Mouse (Mus musculus) liver, postnatal 0 days (tissue): ENCODE results near the gene Stard13. TPM values are rescaled to one million over a fixed set of nuclear protein-coding genes. Genes with fewer than 3 reads are reported as not detected.

Experiments used
- ATAC-seq: fragments of 200-750 bp; cut with Nextera tagmentation; 2 replicates; pipeline ENCODE4 v1.8.0; 2017; ENCODE audit warnings: mild to moderate bottlenecking, moderate library complexity
- DNase-seq: peaks from one replicate; pipeline ENCODE4 v3.0.0-alpha.2; 2016
- H3K27ac ChIP-seq: fragments of 300-500 bp; sonication (generic); 2 replicates; pipeline ENCODE4 v1.5.1; 2014; ENCODE audit warnings: antibody characterized with exemption, moderate library complexity, mild to moderate bottlenecking, low read depth
- H3K27me3 ChIP-seq: fragments of 300-500 bp; sonication (generic); 2 replicates; pipeline ENCODE4 v1.6.1; 2014; ENCODE audit warnings: low read length, control low read depth, mixed read lengths; ENCODE audit not compliant: insufficient read depth
- H3K36me3 ChIP-seq: fragments of 300-500 bp; sonication (generic); replicated peaks from 2 replicates; pipeline ENCODE4 v1.6.1; 2014; ENCODE audit warnings: mild to moderate bottlenecking, control low read depth, low read length, moderate library complexity, mixed read lengths; ENCODE audit not compliant: insufficient read depth
- H3K4me1 ChIP-seq: fragments of 300-500 bp; sonication (generic); 2 replicates; pipeline ENCODE4 v1.6.1; 2014; ENCODE audit warnings: antibody characterized with exemption, mild to moderate bottlenecking, control low read depth; ENCODE audit not compliant: insufficient read depth
- H3K4me2 ChIP-seq: fragments of 300-500 bp; sonication (generic); 2 replicates; pipeline ENCODE4 v1.6.1; 2014; ENCODE audit warnings: low read depth, mild to moderate bottlenecking, low read length, moderate library complexity, mixed read lengths
- H3K4me3 ChIP-seq: fragments of 300-500 bp; sonication (generic); 2 replicates; pipeline ENCODE4 v1.5.1; 2014; ENCODE audit warnings: low read depth, low read length
- H3K9ac ChIP-seq: fragments of 300-500 bp; sonication (generic); replicated peaks from 2 replicates; pipeline ENCODE4 v1.6.1; 2014; ENCODE audit warnings: mild to moderate bottlenecking, moderate library complexity
- H3K9me3 ChIP-seq: fragments of 300-500 bp; sonication (generic); 2 replicates; pipeline ENCODE4 v1.6.1; 2016; ENCODE audit warnings: mild to moderate bottlenecking, control low read depth, low read length, mixed read lengths
- CTCF ChIP-seq: sonication (generic); IDR thresholded peaks from 2 replicates; pipeline ENCODE4 v1.5.1; 2016; ENCODE audit warnings: antibody characterized with exemption, low read depth
- EP300 ChIP-seq: IDR thresholded peaks from 2 replicates; pipeline ENCODE4 v1.6.1; 2016; ENCODE audit warnings: antibody characterized with exemption, low read depth, mild to moderate bottlenecking
- WGBS: fragments of 180-500 bp; shearing (Covaris S2); extraction: QIAGEN DNeasy Blood & Tissue Kit; methylation state at CpG from one replicate; pipeline ENCODE4 v1.1.7; 2014; ENCODE audit not compliant: insufficient replicate concordance; 5-methylcytosine and 5-hydroxymethylcytosine counted together
- polyA plus RNA-seq: library from polyadenylated mRNA; unstranded; fragments of >200 nt; fragmentation: Nextera tagmentation; extraction: Ambion mirVana; gene quantifications from 2 replicates; pipeline ENCODE4 v1.2.1, GENCODE M21; 2015

Stard13 gene
- polyA plus RNA-seq, 1 experiment from 2014 or later: 1.0 TPM

DNA sequence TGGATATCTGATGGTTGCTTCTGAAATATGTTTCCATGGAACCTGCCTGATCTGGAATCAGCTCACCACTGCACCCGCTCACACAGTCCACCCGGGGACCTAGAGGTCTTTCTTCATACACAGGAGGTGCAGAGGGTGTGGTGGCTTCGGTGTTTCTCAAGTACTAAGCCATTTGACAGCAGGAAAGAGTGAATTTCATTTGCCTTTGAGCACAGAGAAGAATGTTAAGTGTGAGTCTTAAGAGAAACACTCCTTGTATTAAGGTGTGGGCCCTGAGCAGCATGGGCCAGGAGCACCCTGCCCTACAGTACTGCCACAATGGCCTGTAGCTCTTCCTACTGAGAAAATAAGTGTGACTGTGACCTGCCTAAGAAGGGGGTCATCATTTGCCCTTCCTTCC is 65.4 kb downstream of the Stard13 start:
- WGBS: 90% methylated on average over 3 of the region's 3 CpGs
- H3K4me3 ChIP-seq: no peak overlapping the region
- H3K9ac ChIP-seq: no peak overlapping the region
- no peak for TF ChIP-seq CTCF
- H3K27me3 ChIP-seq: no peaks in the 10 kb centered on the region
- ATAC-seq: no peak
- no peak for DNase-seq
- peaks cover 4% of the 10 kb centered on the region; the same call in 1 of the 2 replicates for H3K4me1 ChIP-seq
- no peaks in the 10 kb centered on the region for H3K36me3 ChIP-seq
- no peak overlapping the region for H3K4me2 ChIP-seq
- no peaks in the 10 kb centered on the region for H3K9me3 ChIP-seq
- H3K27ac ChIP-seq: no peak overlapping the region

DNA sequence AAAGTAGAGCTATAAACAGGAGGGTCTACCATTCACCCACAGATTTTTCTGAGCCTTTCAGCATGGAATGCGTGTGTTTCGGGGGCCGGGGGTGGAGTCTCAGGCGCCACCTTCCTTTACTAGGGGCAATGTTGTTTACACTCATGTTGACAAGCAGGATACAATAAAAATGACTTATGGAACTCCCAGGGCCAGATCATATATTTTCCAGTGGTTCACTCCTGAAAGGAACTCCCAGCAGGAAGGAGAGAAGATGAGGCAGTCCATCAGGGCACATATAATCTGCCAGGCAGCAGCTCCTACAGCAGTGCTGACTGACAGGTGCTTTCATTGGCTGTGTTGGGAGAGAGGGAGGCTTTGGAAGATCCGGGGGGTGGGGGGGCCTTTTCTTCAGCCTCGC is 66.0 kb downstream of the Stard13 start:
- H3K36me3 ChIP-seq: no peaks in the 10 kb centered on the region
- WGBS: 71% methylated on average over 6 of the region's 6 CpGs
- TF ChIP-seq EP300 (no peak), CTCF (no peak)
- no peak overlapping the region for H3K4me3 ChIP-seq
- no peak overlapping the region for H3K27ac ChIP-seq
- DNase-seq (no peak), ATAC-seq (no peak)
- H3K4me1 ChIP-seq: peaks cover 4% of the 10 kb centered on the region; the same call in 1 of the 2 replicates
- H3K9me3 ChIP-seq: no peaks in the 10 kb centered on the region
- H3K27me3 ChIP-seq: no peaks in the 10 kb centered on the region
- H3K4me2 ChIP-seq: no peak overlapping the region
- H3K9ac ChIP-seq: no peak overlapping the region

DNA sequence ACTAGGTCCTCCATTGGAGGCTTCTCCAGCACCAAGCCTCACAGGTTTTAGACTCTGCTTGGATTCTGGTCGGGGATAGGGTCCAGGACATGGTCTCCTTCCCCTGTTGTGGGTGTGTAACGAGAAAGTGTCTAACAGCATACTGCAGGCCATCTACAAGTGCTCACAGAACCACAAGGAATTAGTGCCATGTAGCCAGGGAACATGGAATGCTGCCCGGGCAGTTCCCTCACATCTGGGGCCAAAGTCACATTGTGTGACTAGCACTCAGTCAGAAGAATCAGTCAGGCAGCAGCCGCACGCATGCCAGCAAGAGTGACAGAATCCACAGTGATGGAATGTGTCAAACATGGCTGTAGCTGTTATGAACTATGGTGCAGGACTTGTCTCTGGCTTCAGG is 67.4 kb downstream of the Stard13 start:
- H3K27ac ChIP-seq: no peak overlapping the region; the same call in 1 of the 2 replicates
- no peaks in the 10 kb centered on the region for H3K27me3 ChIP-seq
- no peak for ATAC-seq
- DNase-seq: no peak
- H3K4me1 ChIP-seq: 0 out of 2 replicates have a peak, but pooled peaks cover 4% of the 10 kb centered on the region
- no peak overlapping the region for H3K4me3 ChIP-seq
- H3K9ac ChIP-seq: no peak overlapping the region
- TF ChIP-seq CTCF: no peak
- TF ChIP-seq EP300: no peak
- H3K36me3 ChIP-seq: no peaks in the 10 kb centered on the region
- H3K9me3 ChIP-seq: no peaks in the 10 kb centered on the region
- no peak overlapping the region for H3K4me2 ChIP-seq
- WGBS: 65% methylated on average over 5 of the region's 5 CpGs

DNA sequence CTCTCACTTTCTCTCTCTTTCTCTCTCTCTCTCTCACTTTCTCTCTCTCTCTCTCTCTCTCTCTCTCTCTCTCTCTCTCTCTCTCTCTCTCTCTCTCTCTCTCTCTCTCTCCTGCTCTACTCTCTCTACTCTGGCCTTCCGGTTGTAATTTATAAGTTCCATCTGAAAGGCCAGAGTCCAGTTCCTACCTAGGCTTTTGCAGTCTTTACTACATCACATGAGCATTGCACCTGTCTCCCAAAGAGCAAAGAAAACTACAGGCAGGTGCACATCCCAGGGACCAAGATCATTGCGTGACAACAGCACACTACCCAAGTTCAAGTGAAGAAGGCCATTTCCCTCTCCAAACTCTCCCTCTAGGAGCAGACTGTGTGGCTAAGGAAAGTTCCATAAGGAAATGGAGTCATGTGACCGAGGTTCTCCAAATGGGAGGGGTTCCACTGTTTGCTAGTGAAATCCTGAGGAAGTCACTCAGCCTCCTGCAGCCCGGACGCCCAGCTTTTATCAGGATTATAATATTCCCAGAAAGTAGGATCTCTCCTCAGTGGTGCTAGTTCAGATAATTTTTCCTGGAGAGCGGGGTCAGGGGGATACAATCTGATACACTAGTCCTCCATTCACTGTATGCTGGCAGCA is 68.1 kb downstream of the Stard13 start:
- TF ChIP-seq EP300: no peak
- TF ChIP-seq CTCF: no peak
- Histone ChIP-seq H3K4me1 (0 out of 2 replicates have a peak, but pooled peaks cover 4% of the 10 kb centered on the region), H3K36me3 (no peaks in the 10 kb centered on the region), H3K27ac (no peak overlapping the region), H3K27me3 (no peaks in the 10 kb centered on the region), H3K9me3 (no peaks in the 10 kb centered on the region), H3K4me3 (no peak overlapping the region), H3K9ac (no peak overlapping the region), H3K4me2 (no peak overlapping the region)
- DNase-seq (no peak), ATAC-seq (no peak)
- 73% methylated on average over 6 of the region's 6 CpGs for WGBS

DNA sequence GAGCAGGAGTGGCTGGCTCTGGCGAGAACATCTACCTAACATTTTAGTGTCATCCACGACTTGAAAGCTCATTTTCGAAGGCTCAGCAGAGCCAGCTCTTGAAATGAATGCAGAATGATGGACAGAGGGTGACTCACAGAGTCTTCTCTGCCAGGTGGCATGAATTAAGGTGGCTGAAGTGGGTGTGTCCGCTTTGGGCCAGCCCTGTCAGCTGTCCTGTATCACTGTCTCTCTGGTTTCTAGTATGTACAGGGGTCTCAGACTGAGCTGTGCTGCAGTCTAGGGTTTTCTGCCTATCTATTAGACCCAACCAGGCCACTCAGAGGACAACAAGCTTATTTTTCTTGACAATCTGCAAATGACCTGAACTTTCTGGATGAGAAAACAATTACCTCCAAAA is 68.8 kb downstream of the Stard13 start:
- Histone ChIP-seq H3K4me3 (no peak overlapping the region), H3K27me3 (no peaks in the 10 kb centered on the region), H3K27ac (no peak overlapping the region), H3K9me3 (no peaks in the 10 kb centered on the region), H3K36me3 (no peaks in the 10 kb centered on the region), H3K4me1 (0 out of 2 replicates have a peak, but pooled peaks cover 4% of the 10 kb centered on the region), H3K4me2 (no peak overlapping the region), H3K9ac (no peak overlapping the region)
- no peak for ATAC-seq
- no peak for DNase-seq
- TF ChIP-seq EP300 (no peak), CTCF (no peak)
- 68% methylated on average over 4 of the region's 4 CpGs for WGBS

DNA sequence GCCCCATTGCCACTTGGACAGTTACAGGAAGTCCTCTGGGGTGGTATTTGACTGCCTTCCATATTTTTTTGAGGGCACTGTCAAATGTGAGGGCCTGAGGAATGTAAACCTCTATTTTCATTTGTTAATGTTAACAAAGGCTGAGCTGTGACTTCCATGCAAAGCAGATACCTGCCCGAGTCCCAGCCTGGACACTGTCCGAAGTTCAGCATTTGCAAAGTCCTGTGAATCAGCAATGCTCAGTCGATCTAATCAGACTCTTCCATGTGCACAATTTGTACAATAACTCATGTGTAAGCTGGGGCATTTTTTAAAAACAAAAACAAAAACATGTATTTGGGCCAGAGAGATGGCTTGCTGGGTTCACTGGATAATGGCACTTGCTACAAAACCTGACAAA is 71.0 kb downstream of the Stard13 start:
- Histone ChIP-seq H3K27me3 (no peaks in the 10 kb centered on the region), H3K36me3 (no peaks in the 10 kb centered on the region), H3K4me3 (no peak overlapping the region), H3K27ac (no peak overlapping the region), H3K9ac (no peak overlapping the region), H3K4me2 (no peak overlapping the region), H3K4me1 (0 out of 2 replicates have a peak, but pooled peaks cover 4% of the 10 kb centered on the region), H3K9me3 (no peaks in the 10 kb centered on the region)
- WGBS: 49% methylated on average over 3 of the region's 3 CpGs
- TF ChIP-seq CTCF (no peak), EP300 (no peak)
- ATAC-seq (no peak), DNase-seq (no peak)
